Mouse (Mus musculus): ENCODE data around the gene Rasal1. TPM values are rescaled to one million over a fixed set of nuclear protein-coding genes. Genes with fewer than 3 reads are reported as not detected.

Rasal1 gene
- polyA plus RNA-seq, 1 experiment from 2014 or later = 0.39 TPM

GRCm38 (mm10) chr5:120714314-120714713 is 65.7 kb downstream of the Rasal1 start:
- no peak overlapping the region for H3K4me3 ChIP-seq (replicated peaks; ENCODE audit: low read depth, low read length)
- TF ChIP-seq CTCF (IDR thresholded peaks at IDR 0.05; ENCODE audit: low read depth) = peak; percentile 96
- no peak overlapping the region for H3K9ac ChIP-seq (ENCODE audit: low read depth, low read length)
- no peak overlapping the region for H3K4me2 ChIP-seq (ENCODE audit: low read length)
- DNase-seq (ENCODE audit: low spot score) (peak; percentile 85), ATAC-seq (replicated peaks; ENCODE audit: low FRiP score, low read depth) (no peak)
- H3K4me1 ChIP-seq (replicated peaks; ENCODE audit: insufficient read depth, low read length) = no peaks in the 10 kb centered on the region; the same call in none of the 2 replicates
- H3K9me3 ChIP-seq (replicated peaks; ENCODE audit: low read length) = no peaks in the 10 kb centered on the region
- H3K27ac ChIP-seq = no peak overlapping the region
- H3K27me3 ChIP-seq (ENCODE audit: insufficient read depth, low read length) = peaks cover 26% of the 10 kb centered on the region
- H3K36me3 ChIP-seq (ENCODE audit: insufficient read depth, low read length) = no peaks in the 10 kb centered on the region
- 3% methylated on average over 16 of the region's 16 CpGs for WGBS

DNA sequence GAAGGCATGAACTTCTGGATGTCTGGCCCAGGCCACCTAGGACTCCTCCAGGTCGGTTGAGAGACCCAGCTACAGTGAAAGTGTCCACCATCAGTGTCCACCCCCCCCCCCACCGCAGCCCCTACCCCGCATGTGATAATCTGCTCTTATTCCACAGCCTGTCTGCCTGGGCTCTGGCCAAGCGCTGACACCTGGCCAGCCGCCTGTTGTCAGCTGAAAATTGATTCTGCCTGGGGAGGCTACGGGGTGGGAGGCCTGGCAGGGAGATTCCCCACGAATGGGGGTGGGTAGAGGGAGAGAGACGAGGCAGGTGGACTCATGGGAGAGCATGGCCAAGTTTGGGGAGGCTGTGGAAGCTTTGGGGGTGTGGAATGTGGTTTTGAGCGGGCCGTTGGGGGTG is 68.5 kb downstream of the Rasal1 start:
- Histone ChIP-seq H3K36me3 (ENCODE audit: insufficient read depth, low read length) (no peaks in the 10 kb centered on the region), H3K4me3 (replicated peaks; ENCODE audit: low read depth, low read length) (no peak overlapping the region), H3K27me3 (ENCODE audit: insufficient read depth, low read length) (0 out of 2 replicates have a peak, but pooled peaks cover 6% of the 10 kb centered on the region), H3K27ac (no peak overlapping the region), H3K4me1 (replicated peaks; ENCODE audit: insufficient read depth, low read length) (no peaks in the 10 kb centered on the region), H3K9me3 (replicated peaks; ENCODE audit: low read length) (no peaks in the 10 kb centered on the region), H3K4me2 (ENCODE audit: low read length) (no peak overlapping the region), H3K9ac (ENCODE audit: low read depth, low read length) (no peak overlapping the region)
- 64% methylated on average over 10 of the region's 10 CpGs for WGBS
- no peak for ATAC-seq (replicated peaks; ENCODE audit: low FRiP score, low read depth)
- DNase-seq (ENCODE audit: low spot score) = no peak
- no peak for TF ChIP-seq CTCF (IDR thresholded peaks at IDR 0.05; ENCODE audit: low read depth)

DNA sequence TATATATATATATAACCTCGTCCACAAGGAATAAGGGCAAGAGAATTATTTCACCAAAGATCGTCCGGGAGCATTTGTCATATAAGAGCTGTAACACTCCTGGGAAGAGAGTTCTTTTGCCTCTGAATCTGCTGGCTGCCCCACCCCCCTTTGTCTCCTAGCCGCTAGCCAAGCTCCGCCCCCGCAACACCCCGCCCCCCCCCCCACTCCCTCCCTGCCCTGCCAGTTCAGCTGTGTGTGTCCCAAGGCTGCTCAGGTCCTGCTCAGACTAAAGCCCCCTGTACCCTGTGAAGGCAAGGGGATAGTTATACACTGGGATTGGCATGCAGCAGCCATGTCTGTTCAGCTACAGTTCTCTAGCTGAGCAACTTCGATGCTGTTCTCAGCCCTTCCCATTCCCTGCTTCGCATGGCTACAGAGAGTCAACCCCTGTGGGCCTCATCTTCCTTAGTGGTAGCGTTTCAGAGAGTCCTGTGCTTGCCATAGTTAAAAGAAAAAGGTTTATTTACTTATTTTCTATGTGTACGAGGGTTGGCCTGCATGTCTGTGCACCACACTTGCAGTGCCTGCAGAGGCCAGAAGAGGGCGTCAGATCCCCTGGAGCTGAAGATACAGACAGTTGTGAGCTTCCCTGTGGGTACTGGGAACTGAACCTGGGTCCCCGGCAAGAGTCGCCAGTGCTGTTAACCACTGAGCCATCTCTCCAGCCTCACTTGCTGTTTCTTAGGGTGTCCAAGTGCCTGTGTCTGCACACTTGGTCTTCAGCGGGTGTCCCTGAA is 70.2 kb downstream of the Rasal1 start:
- peak; percentile 27; the same call in 1 of the 2 replicates for TF ChIP-seq CTCF (IDR thresholded peaks at IDR 0.05; ENCODE audit: low read depth)
- no peak; the same call in 1 of the 2 replicates for ATAC-seq (replicated peaks; ENCODE audit: low FRiP score, low read depth)
- DNase-seq (ENCODE audit: low spot score) = peak; percentile 46
- Histone ChIP-seq H3K9ac (ENCODE audit: low read depth, low read length) (no peak overlapping the region), H3K36me3 (ENCODE audit: insufficient read depth, low read length) (no peaks in the 10 kb centered on the region), H3K9me3 (replicated peaks; ENCODE audit: low read length) (no peaks in the 10 kb centered on the region), H3K4me1 (replicated peaks; ENCODE audit: insufficient read depth, low read length) (no peaks in the 10 kb centered on the region), H3K4me3 (replicated peaks; ENCODE audit: low read depth, low read length) (no peak overlapping the region), H3K4me2 (ENCODE audit: low read length) (no peak overlapping the region), H3K27me3 (ENCODE audit: insufficient read depth, low read length) (0 out of 2 replicates have a peak, but pooled peaks cover 6% of the 10 kb centered on the region), H3K27ac (no peak overlapping the region)
- 49% methylated on average over 15 of the region's 15 CpGs for WGBS

GRCm38 (mm10) chr5:120721005-120721404 is 72.4 kb downstream of the Rasal1 start:
- no peaks in the 10 kb centered on the region for H3K36me3 ChIP-seq (ENCODE audit: insufficient read depth, low read length)
- H3K4me1 ChIP-seq (replicated peaks; ENCODE audit: insufficient read depth, low read length) = no peaks in the 10 kb centered on the region
- H3K9ac ChIP-seq (ENCODE audit: low read depth, low read length) = no peak overlapping the region
- H3K4me3 ChIP-seq (replicated peaks; ENCODE audit: low read depth, low read length) = no peak overlapping the region
- WGBS = 58% methylated on average over 7 of the region's 7 CpGs
- no peak for DNase-seq (ENCODE audit: low spot score)
- no peaks in the 10 kb centered on the region for H3K27me3 ChIP-seq (ENCODE audit: insufficient read depth, low read length)
- H3K4me2 ChIP-seq (ENCODE audit: low read length) = no peak overlapping the region
- no peak overlapping the region for H3K27ac ChIP-seq
- H3K9me3 ChIP-seq (replicated peaks; ENCODE audit: low read length) = no peaks in the 10 kb centered on the region
- TF ChIP-seq CTCF (IDR thresholded peaks at IDR 0.05; ENCODE audit: low read depth) = no peak
- no peak for ATAC-seq (replicated peaks; ENCODE audit: low FRiP score, low read depth)

GRCm38 (mm10) chr5:120725811-120726455 is 77.3 kb downstream of the Rasal1 start:
- Histone ChIP-seq H3K36me3 (ENCODE audit: insufficient read depth, low read length) (no peaks in the 10 kb centered on the region), H3K9me3 (replicated peaks; ENCODE audit: low read length) (no peaks in the 10 kb centered on the region), H3K27me3 (ENCODE audit: insufficient read depth, low read length) (no peaks in the 10 kb centered on the region), H3K4me3 (replicated peaks; ENCODE audit: low read depth, low read length) (no peak overlapping the region), H3K4me1 (replicated peaks; ENCODE audit: insufficient read depth, low read length) (no peaks in the 10 kb centered on the region), H3K27ac (no peak overlapping the region), H3K4me2 (ENCODE audit: low read length) (no peak overlapping the region), H3K9ac (ENCODE audit: low read depth, low read length) (no peak overlapping the region)
- DNase-seq (ENCODE audit: low spot score) = no peak
- no peak for ATAC-seq (replicated peaks; ENCODE audit: low FRiP score, low read depth)
- TF ChIP-seq CTCF (IDR thresholded peaks at IDR 0.05; ENCODE audit: low read depth) = no peak
- WGBS = 45% methylated on average over 12 of the region's 12 CpGs

Other genes starting within 250 kb of the Rasal1 start
- gene Lhx5, start 217.1 kb upstream of the Rasal1 start, polyA plus RNA-seq (2015; fragmentation: Nextera tagmentation; extraction: Ambion mirVana) = not detected in 2 replicates
- 12.0 and 13.3 TPM in 2 replicates for gene Sdsl, start 176.0 kb upstream of the Rasal1 start, polyA plus RNA-seq (2015; fragmentation: Nextera tagmentation; extraction: Ambion mirVana)
- not detected in 2 replicates for gene Sds, start 172.3 kb upstream of the Rasal1 start, polyA plus RNA-seq (2015; fragmentation: Nextera tagmentation; extraction: Ambion mirVana)
- 73.7 and 78.2 TPM in 2 replicates for gene Plbd2, start 145.2 kb upstream of the Rasal1 start, polyA plus RNA-seq (2015; fragmentation: Nextera tagmentation; extraction: Ambion mirVana)
- gene Slc8b1, start 137.6 kb upstream of the Rasal1 start, polyA plus RNA-seq (2015; fragmentation: Nextera tagmentation; extraction: Ambion mirVana) = 9.5 and 9.8 TPM in 2 replicates
- 34.6 and 35.4 TPM in 2 replicates for gene Tpcn1, start 60.1 kb upstream of the Rasal1 start, polyA plus RNA-seq (2015; fragmentation: Nextera tagmentation; extraction: Ambion mirVana)
- gene Iqcd, start 59.8 kb upstream of the Rasal1 start, polyA plus RNA-seq (2015; fragmentation: Nextera tagmentation; extraction: Ambion mirVana) = 1.1 and 1.4 TPM in 2 replicates
- 14.3 and 16.3 TPM in 2 replicates for gene Rita1, start 36.2 kb upstream of the Rasal1 start, polyA plus RNA-seq (2015; fragmentation: Nextera tagmentation; extraction: Ambion mirVana)
- 34.8 and 38.6 TPM in 2 replicates for gene Ddx54, start 36.1 kb upstream of the Rasal1 start, polyA plus RNA-seq (2015; fragmentation: Nextera tagmentation; extraction: Ambion mirVana)
- not detected in 2 replicates for gene Cfap73, start 14.6 kb upstream of the Rasal1 start, polyA plus RNA-seq (2015; fragmentation: Nextera tagmentation; extraction: Ambion mirVana)
- gene Dtx1, start 63.1 kb downstream of the Rasal1 start, polyA plus RNA-seq (2015; fragmentation: Nextera tagmentation; extraction: Ambion mirVana) = 3.6 and 5.5 TPM in 2 replicates
- gene Oas2, start 101.0 kb downstream of the Rasal1 start, polyA plus RNA-seq (2015; fragmentation: Nextera tagmentation; extraction: Ambion mirVana) = 0.64 and 0.87 TPM in 2 replicates
- gene Oas3, start 128.8 kb downstream of the Rasal1 start, polyA plus RNA-seq (2015; fragmentation: Nextera tagmentation; extraction: Ambion mirVana) = 0.13 and 0.21 TPM in 2 replicates
- gene Oas1e, start 146.7 kb downstream of the Rasal1 start, polyA plus RNA-seq (2015; fragmentation: Nextera tagmentation; extraction: Ambion mirVana) = not detected in 2 replicates
- 1.1 and 1.2 TPM in 2 replicates for gene Oas1c, start 163.7 kb downstream of the Rasal1 start, polyA plus RNA-seq (2015; fragmentation: Nextera tagmentation; extraction: Ambion mirVana)
- 0.12 and 0.27 TPM in 2 replicates for gene Oas1f, start 198.6 kb downstream of the Rasal1 start, polyA plus RNA-seq (2015; fragmentation: Nextera tagmentation; extraction: Ambion mirVana)
- 0.07 TPM in 1 of 2 replicates, not detected in the other for gene Oas1h, start 212.6 kb downstream of the Rasal1 start, polyA plus RNA-seq (2015; fragmentation: Nextera tagmentation; extraction: Ambion mirVana)
- gene Oas1g, start 238.8 kb downstream of the Rasal1 start, polyA plus RNA-seq (2015; fragmentation: Nextera tagmentation; extraction: Ambion mirVana) = 1.6 and 1.8 TPM in 2 replicates